Mouse (Mus musculus) fat pad, adult 2 months (tissue): Measurements from ENCODE around the gene Slc12a7.

ENCODE experiments used
- DNase-seq: peaks from one replicate; pipeline ENCODE4 v3.0.0-alpha.2; 2011; ENCODE audit warnings: low read depth, low spot score; ENCODE audit errors: extremely low read depth

Gene Slc12a7

GRCm38 (mm10) chr13:73760126-73760525 is 27.2 kb downstream of the Slc12a7 start:
- DNase-seq = no peak

- DNase-seq = no peak
Measured at GRCm38 (mm10) chr13:73762938-73763337, 30.0 kb downstream of the Slc12a7 start.

- no peak for DNase-seq
Measured at GRCm38 (mm10) chr13:73763439-73764255, 30.8 kb downstream of the Slc12a7 start.

GRCm38 (mm10) chr13:73764256-73764775 is 31.4 kb downstream of the Slc12a7 start:
- DNase-seq = no peak

GRCm38 (mm10) chr13:73765393-73765792 is 32.5 kb downstream of the Slc12a7 start:
- no peak for DNase-seq

GRCm38 (mm10) chr13:73767224-73767623 is 34.3 kb downstream of the Slc12a7 start:
- no peak for DNase-seq

GRCm38 (mm10) chr13:73767754-73768153 is 34.9 kb downstream of the Slc12a7 start:
- DNase-seq = no peak

GRCm38 (mm10) chr13:73768311-73768710 is 35.4 kb downstream of the Slc12a7 start:
- no peak for DNase-seq

GRCm38 (mm10) chr13:73769916-73770682 is 37.2 kb downstream of the Slc12a7 start:
- no peak for DNase-seq

- DNase-seq = no peak
Measured at GRCm38 (mm10) chr13:73771131-73771530, 38.2 kb downstream of the Slc12a7 start.

- no peak for DNase-seq
Measured at GRCm38 (mm10) chr13:73772655-73773054, 39.8 kb downstream of the Slc12a7 start.

GRCm38 (mm10) chr13:73773519-73774205 is 40.8 kb downstream of the Slc12a7 start:
- DNase-seq = peak; percentile 73

GRCm38 (mm10) chr13:73775786-73776185 is 42.9 kb downstream of the Slc12a7 start:
- no peak for DNase-seq

- no peak for DNase-seq
Measured at GRCm38 (mm10) chr13:73777578-73777977, 44.7 kb downstream of the Slc12a7 start.

- no peak for DNase-seq
Measured at GRCm38 (mm10) chr13:73782486-73782885, 49.6 kb downstream of the Slc12a7 start.

GRCm38 (mm10) chr13:73792176-73792575 is 59.3 kb downstream of the Slc12a7 start:
- DNase-seq = no peak

- no peak for DNase-seq
Measured at GRCm38 (mm10) chr13:73793171-73793570, 60.3 kb downstream of the Slc12a7 start.

GRCm38 (mm10) chr13:73799110-73799509 is 66.2 kb downstream of the Slc12a7 start:
- DNase-seq = no peak

- DNase-seq = no peak
Measured at GRCm38 (mm10) chr13:73803450-73804178, 70.7 kb downstream of the Slc12a7 start.

- no peak for DNase-seq
Measured at GRCm38 (mm10) chr13:73804914-73805313, 72.0 kb downstream of the Slc12a7 start.

- no peak for DNase-seq
Measured at GRCm38 (mm10) chr13:73812936-73813335, 80.0 kb downstream of the Slc12a7 start.
